ENCODE assay signal across 9 mouse cellular contexts in the genomic region with DNA sequence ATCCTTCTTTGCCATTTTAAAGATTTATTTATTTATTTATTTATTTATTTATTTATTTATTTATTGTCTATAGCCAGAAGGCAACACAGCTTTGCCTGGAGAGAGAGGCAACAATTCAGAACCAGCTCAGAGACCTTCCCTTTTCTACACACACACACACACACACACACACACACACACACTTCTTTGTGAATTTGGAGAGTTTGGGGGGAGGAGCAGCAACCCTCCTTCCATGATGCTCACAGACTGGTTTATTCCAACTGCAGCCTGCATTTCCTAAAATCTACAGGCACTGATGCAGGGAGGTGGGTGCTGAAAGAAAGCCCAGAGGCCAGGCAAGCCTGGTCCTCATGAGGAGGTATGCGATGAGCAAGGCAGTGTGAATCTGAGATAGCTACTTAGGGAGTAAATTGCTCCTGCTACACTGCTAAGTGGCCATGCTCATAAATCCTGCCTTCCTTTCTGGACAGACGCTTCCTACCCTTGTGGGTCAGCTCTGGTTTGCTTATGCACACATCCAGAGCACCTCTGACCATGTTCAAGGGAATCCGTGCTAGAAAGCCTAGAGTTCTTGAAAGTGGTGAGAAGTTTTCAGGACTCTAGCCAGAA. TPM values are rescaled to one million over a fixed set of nuclear protein-coding genes. Genes with fewer than 3 reads are reported as not detected.
DNase-seq lines count a peak whose midpoint lies in the region; ATAC-seq and TF ChIP-seq lines count a peak whose summit lies in the region.
"Had no signal": no experiment of that assay in that cellular context is flagged by ENCODE, and none has a peak within 500 bp of the region (broad histone marks: within the 10 kb centered on the region; RNA-seq: fewer than 3 reads in every experiment).

No protein-coding gene starts in this region.

- no peaks in the 10 kb centered on the region for H3K36me3 ChIP-seq in heart, embryonic 10.5 days
- no peaks in the 10 kb centered on the region for H3K36me3 ChIP-seq in limb, embryonic 14.5 days (ENCODE audit: control insufficient read depth, insufficient read depth, low read length)
- H3K36me3 ChIP-seq: liver, embryonic 13.5 days had no signal

- no peak for TF ChIP-seq POLR2A in limb, embryonic 14.5 days (IDR thresholded peaks at IDR 0.05; ENCODE audit: borderline replicate concordance, extremely low read depth, insufficient read depth, insufficient read length)

- peaks cover 29% of the 10 kb centered on the region for H3K4me1 ChIP-seq in heart, embryonic 10.5 days
- H3K4me1 ChIP-seq in limb, embryonic 14.5 days (ENCODE audit: control insufficient read depth, insufficient read depth, low read length) = peaks cover 12% of the 10 kb centered on the region; the same call in 1 of the 2 replicates
- H3K4me1 ChIP-seq: liver, embryonic 13.5 days had no signal

- H3K27me3 ChIP-seq in heart, embryonic 10.5 days (ENCODE audit: insufficient read depth, poor library complexity, severe bottlenecking) = peaks cover 21% of the 10 kb centered on the region
- H3K27me3 ChIP-seq in limb, embryonic 14.5 days (ENCODE audit: control insufficient read depth, insufficient read depth, low read length) = no peaks in the 10 kb centered on the region

- H3K4me2 ChIP-seq in limb, embryonic 14.5 days (replicated peaks; ENCODE audit: low read depth, low read length, severe bottlenecking) = peak overlapping the region; percentile 72

- ATAC-seq in limb, embryonic 14.5 days (ENCODE audit: low FRiP score, low read depth) = no peak

- DNase-seq in heart, embryonic 10.5 days (ENCODE audit: low spot score) = no peak
- no peak for DNase-seq in heart, adult 18-20 months
- peak; percentile 5 for DNase-seq in right cerebral cortex, postnatal 14 days
- DNase-seq in right cerebral cortex, adult 18-20 months = no peak
- no peak for DNase-seq in limb, embryonic 14.5 days (ENCODE audit: low spot score)
- no peak for DNase-seq in adrenal gland, postnatal 10 days
- no peak for DNase-seq in adipocyte (ENCODE audit: low spot score)
- no peak for DNase-seq in kidney, adult 18-20 months
- DNase-seq: liver, embryonic 13.5 days had no signal

- no peaks in the 10 kb centered on the region for H3K9me3 ChIP-seq in heart, embryonic 10.5 days
- H3K9me3 ChIP-seq in limb, embryonic 14.5 days (ENCODE audit: control insufficient read depth, low read length) = no peaks in the 10 kb centered on the region
- H3K9me3 ChIP-seq: liver, embryonic 13.5 days had no signal

- peak overlapping the region; percentile 73 for H3K27ac ChIP-seq in heart, embryonic 10.5 days
- peak overlapping the region; percentile 56 for H3K27ac ChIP-seq in limb, embryonic 14.5 days (replicated peaks; ENCODE audit: low read depth, low read length)
- H3K27ac ChIP-seq: liver, embryonic 13.5 days had no signal

- H3K9ac ChIP-seq in limb, embryonic 14.5 days (ENCODE audit: low read depth, low read length, severe bottlenecking) = peak overlapping the region; percentile 80
- H3K9ac ChIP-seq: liver, embryonic 13.5 days had no signal

- 15% methylated on average over 3 of the region's 3 CpGs for WGBS in heart, embryonic 10.5 days
- WGBS in limb, embryonic 14.5 days = 1% methylated on average over 3 of the region's 3 CpGs

- peak overlapping the region; percentile 78 for H3K4me3 ChIP-seq in heart, embryonic 10.5 days
- peak overlapping the region; percentile 76 for H3K4me3 ChIP-seq in limb, embryonic 14.5 days (replicated peaks; ENCODE audit: low read length)

RNA-seq across cellular contexts. Expression of a gene that starts 1.8 kb away (rescaled TPM):
- polyA plus RNA-seq in heart, embryonic 10.5 days (2016; fragmentation: Nextera tagmentation; extraction: Ambion mirVana) = 5.2 and 9.3 TPM in 2 replicates
- under 1 TPM; 0.27 to 0.49 TPM for total RNA-seq in heart, adult 18-20 months (2021)
- polyA plus RNA-seq in limb, embryonic 14.5 days (2012; rRNA removed) = 11.9 and 15.4 TPM in 2 replicates
- 12.5 and 20.8 TPM in 2 replicates for polyA plus RNA-seq in limb, embryonic 14.5 days (2014; fragmentation: Nextera tagmentation; extraction: Ambion mirVana)
- total RNA-seq in adrenal gland, postnatal 10 days (2021) = 1 to 10 TPM; 4.2 to 5.0 TPM
